ENCODE assay signal across 20 mouse cellular contexts in genomic region chr6:6581849-6582248, GRCm38 (mm10). TPM values are rescaled to one million over a fixed set of nuclear protein-coding genes. Genes with fewer than 3 reads are reported as not detected.
DNase-seq lines count a peak whose midpoint lies in the region; ATAC-seq and TF ChIP-seq lines count a peak whose summit lies in the region.
"Had no signal": no experiment of that assay in that cellular context is flagged by ENCODE, and none has a peak within 500 bp of the region (broad histone marks: within the 10 kb centered on the region; RNA-seq: fewer than 3 reads in every experiment).

No protein-coding gene starts in this region.

- H3K36me3 ChIP-seq in MEL (ENCODE audit: control insufficient read depth in 1 of 2, insufficient read depth in 2 of 2, low read length in 2 of 2): peaks cover 0 to 6% of the 10 kb centered on the region in 2 experiments; a peak in 2 of 4 replicates
- no peaks in the 10 kb centered on the region for H3K36me3 ChIP-seq in splenic B cell, adult 2 months (ENCODE audit: control insufficient read depth, insufficient read depth, low read length, poor library complexity, severe bottlenecking)
- no peaks in the 10 kb centered on the region for H3K36me3 ChIP-seq in hindbrain, embryonic 12.5 days
- H3K36me3 ChIP-seq: embryonic facial prominence, embryonic 12.5 days; forebrain, embryonic 15.5 days; heart, embryonic 13.5 days had no signal

- TF ChIP-seq POLR2A in MEL (IDR thresholded peaks at IDR 0.05; ENCODE audit: control insufficient read depth in 1 of 2, insufficient read depth in 1 of 2, low read depth in 1 of 2, low read length in 2 of 2, poor library complexity in 1 of 2): no peak

- H3K27me3 ChIP-seq in MEL (ENCODE audit: control insufficient read depth in 1 of 2, insufficient read depth in 2 of 2, low read length in 2 of 2): peaks cover 1 to 2% of the 10 kb centered on the region in 2 experiments; a peak in 1 of 4 replicates
- no peaks in the 10 kb centered on the region for H3K27me3 ChIP-seq in splenic B cell, adult 2 months (ENCODE audit: control insufficient read depth, insufficient read depth, low read length, poor library complexity, severe bottlenecking)
- H3K27me3 ChIP-seq in hindbrain, embryonic 12.5 days: no peaks in the 10 kb centered on the region
- H3K27me3 ChIP-seq: embryonic facial prominence, embryonic 12.5 days; forebrain, embryonic 15.5 days; heart, embryonic 13.5 days had no signal

- no peaks in the 10 kb centered on the region for H3K9me3 ChIP-seq in MEL (replicated peaks; ENCODE audit: insufficient read depth, low read length)
- H3K9me3 ChIP-seq in hindbrain, embryonic 12.5 days (replicated peaks): no peaks in the 10 kb centered on the region
- H3K9me3 ChIP-seq: embryonic facial prominence, embryonic 12.5 days; forebrain, embryonic 15.5 days; heart, embryonic 13.5 days had no signal

- no peak for TF ChIP-seq EP300 in MEL (IDR thresholded peaks at IDR 0.05; ENCODE audit: low read depth in 1 of 2, low read length in 2 of 2)

- H3K4me1 ChIP-seq in MEL (ENCODE audit: control insufficient read depth in 1 of 2, insufficient read depth in 2 of 2, low read length in 2 of 2): peaks cover 0 to 2% of the 10 kb centered on the region in 2 experiments; a peak in 3 of 4 replicates
- peaks cover 5% of the 10 kb centered on the region for H3K4me1 ChIP-seq in hindbrain, embryonic 12.5 days

- no peak overlapping the region for H3K4me2 ChIP-seq in hindbrain, embryonic 12.5 days (replicated peaks)
- H3K4me2 ChIP-seq: embryonic facial prominence, embryonic 12.5 days; forebrain, embryonic 15.5 days; heart, embryonic 13.5 days had no signal

- TF ChIP-seq CTCF in MEL (IDR thresholded peaks at IDR 0.05 in 2 of 3, conservative IDR thresholded peaks at IDR 0.05 in 1 of 3; ENCODE audit: control insufficient read depth in 1 of 3, insufficient read depth in 1 of 3, low read depth in 2 of 3, low read length in 3 of 3, poor library complexity in 1 of 3, severe bottlenecking in 1 of 3): no peak

- no peak for TF ChIP-seq RAD21 in MEL (IDR thresholded peaks at IDR 0.05; ENCODE audit: low read depth, low read length)

- no peak overlapping the region for H3K27ac ChIP-seq in MEL (ENCODE audit: control insufficient read depth, low read depth, low read length)
- H3K27ac ChIP-seq in hindbrain, embryonic 12.5 days: no peak overlapping the region
- H3K27ac ChIP-seq: embryonic facial prominence, embryonic 12.5 days; forebrain, embryonic 15.5 days; gastrocnemius, adult 2 months; heart, embryonic 13.5 days had no signal

- ATAC-seq in hindbrain, embryonic 12.5 days (ENCODE audit: low FRiP score): no peak
- ATAC-seq: forebrain, embryonic 15.5 days; hindbrain, embryonic 16.5 days; inflammation-experienced regulatory T-cells, adult 6 months had no signal

- intact Hi-C loops in left cerebral cortex, postnatal 14 days (cut with DNase I): loop anchor here (10.0 kb wide), 1 partner anchor 293 kb away; no protein-coding TSS in a partner anchor

- 84% methylated on average over 2 of the region's 2 CpGs for WGBS in hindbrain, embryonic 12.5 days

- no peak overlapping the region for H3K4me3 ChIP-seq in MEL (ENCODE audit: control insufficient read depth in 1 of 2, insufficient read depth in 1 of 2, low read depth in 2 of 2, low read length in 2 of 2)
- no peak overlapping the region for H3K4me3 ChIP-seq in hindbrain, embryonic 12.5 days
- H3K4me3 ChIP-seq: embryonic facial prominence, embryonic 12.5 days; forebrain, embryonic 15.5 days; gastrocnemius, adult 2 months; heart, embryonic 13.5 days had no signal

- peak; percentile 22 for DNase-seq in lung, postnatal 36 days
- DNase-seq in lung, postnatal 4 days: no peak
- peak; percentile 59 for DNase-seq in 416B (ENCODE audit: low read depth)
- no peak for DNase-seq in MEL (ENCODE audit: low read depth, low spot score)
- peak; percentile 18 for DNase-seq in splenic B cell, adult 2 months (ENCODE audit: low read depth, low spot score)
- no peak for DNase-seq in left cerebral cortex, postnatal 14 days (ENCODE audit: low spot score in 2 of 2)
- DNase-seq: adrenal gland, postnatal 10 days; cerebellum, adult 11 months; cerebellum, adult 8-10 months; cerebellum, postnatal 14 days; gastrocnemius, adult 2 months; gastrocnemius, postnatal 25 days; heart, adult 11 months; heart, postnatal 36 days had no signal

- peaks cover 13% of the 10 kb centered on the region for H3K79me2 ChIP-seq in MEL (ENCODE audit: control insufficient read depth, insufficient read depth, low read length, poor library complexity)

- H3K9ac ChIP-seq in MEL (ENCODE audit: control insufficient read depth, low read depth, low read length, poor library complexity, severe bottlenecking): no peak overlapping the region
- no peak overlapping the region for H3K9ac ChIP-seq in hindbrain, embryonic 12.5 days
- H3K9ac ChIP-seq: embryonic facial prominence, embryonic 12.5 days; forebrain, embryonic 15.5 days; heart, embryonic 13.5 days had no signal

TF ChIP-seq in MEL, 35 proteins besides CTCF, POLR2A, EP300 and RAD21:
- TF ChIP-seq MEF2A (IDR thresholded peaks at IDR 0.05; ENCODE audit: extremely low read depth, insufficient replicate concordance, low read depth, low read length, poor library complexity, severe bottlenecking): no peak
- TF ChIP-seq ZC3H11A (IDR thresholded peaks at IDR 0.05; ENCODE audit: low read depth, low read length): no peak
- no peak for TF ChIP-seq MYB (IDR thresholded peaks at IDR 0.05; ENCODE audit: low read depth, low read length)
- TF ChIP-seq POLR2AphosphoS5 (IDR thresholded peaks at IDR 0.05; ENCODE audit: borderline replicate concordance, low read depth, low read length): no peak
- peak; percentile 55 for TF ChIP-seq ETS1 (IDR thresholded peaks at IDR 0.05; ENCODE audit: low read depth, low read length)
- 0 out of 2 replicates have a peak, but pooled peaks have one; percentile 53 for TF ChIP-seq GATA1 (IDR thresholded peaks at IDR 0.05; ENCODE audit: low read depth, low read length)

RNA-seq across cellular contexts. Expression of gene Sem1, which starts 3.4 kb away (rescaled TPM):
- total RNA-seq in MEL (2012; rRNA removed): 170 and 176 TPM in 2 replicates
- polyA plus RNA-seq in MEL (2012; ENCODE audit: insufficient read depth in 1 of 2, insufficient read length in 2 of 2, low read depth in 1 of 2, low replicate concordance in 2 of 2, missing spikeins in 1 of 2): 100 to 1,000 TPM in 1 of 2 experiments, not detected in 1; 126 TPM
- total RNA-seq in left cerebral cortex, postnatal 14 days (2021): 10 to 100 TPM; 47.1 to 52.9 TPM
- polyA plus RNA-seq in hindbrain, embryonic 12.5 days (2016; fragmentation: Nextera tagmentation; extraction: Ambion mirVana): 190 and 218 TPM in 2 replicates

Comparison
In these comparisons a context has a peak if more than half of its experiments do, and no peak if none do; other contexts are left out.
1. DNase-seq: peak in lung, postnatal 36 days (single experiment), 416B (single experiment) and splenic B cell, adult 2 months (single experiment); none in lung, postnatal 4 days (0 of 2), MEL (single experiment) and left cerebral cortex, postnatal 14 days (0 of 2).